22 mouse cellular contexts compared by ENCODE assay signal in the genomic region with DNA sequence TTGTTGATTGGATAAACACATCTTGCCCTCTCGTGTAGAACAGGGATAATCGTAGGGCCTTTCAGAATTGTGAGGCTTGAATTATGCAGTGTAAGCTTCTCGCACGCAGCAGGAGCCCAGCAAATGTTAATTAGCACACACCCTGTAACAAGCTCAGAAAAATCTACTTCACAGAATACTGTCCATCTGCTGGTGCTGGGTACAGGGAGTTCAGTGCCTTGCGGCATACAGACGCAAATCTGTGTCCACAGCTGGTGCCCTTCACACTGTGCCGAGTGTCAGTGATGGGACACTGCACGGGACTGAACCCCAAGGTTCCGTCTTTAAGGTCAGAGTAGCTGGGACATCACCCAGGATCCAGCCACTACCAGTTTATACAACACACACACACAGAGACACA. TPM values are rescaled to one million over a fixed set of nuclear protein-coding genes. Genes with fewer than 3 reads are reported as not detected.
DNase-seq lines count a peak whose midpoint lies in the region; ATAC-seq lines count a peak whose summit lies in the region.
"Had no signal": no experiment of that assay in that cellular context is flagged by ENCODE, and none has a peak within 500 bp of the region (broad histone marks: within the 10 kb centered on the region; RNA-seq: fewer than 3 reads in every experiment).

No protein-coding gene starts in this region.

- peak; percentile 21 to 36 for DNase-seq in frontal cortex, postnatal 36 days (ENCODE audit: low spot score in 2 of 2)
- DNase-seq in frontal cortex, postnatal 10 days (ENCODE audit: low spot score in 2 of 2), result no peak
- peak; percentile 66 for DNase-seq in brain, adult 2 months (ENCODE audit: low read depth, low spot score)
- peak; percentile 80 for DNase-seq in forebrain, embryonic 14.5 days (ENCODE audit: low spot score)
- DNase-seq in layer of hippocampus, postnatal 10 days (ENCODE audit: low spot score in 2 of 2), result peak; percentile 38 to 40
- no peak for DNase-seq in thymus, postnatal 36 days
- no peak for DNase-seq in kidney, postnatal 25 days
- DNase-seq: adrenal gland, adult 8-10 months; cerebellum, adult 11 months; gastrocnemius, postnatal 25 days; kidney, adult 8-10 months; kidney, postnatal 14 days; lung, adult 18-20 months; lung, postnatal 14 days; right cerebral cortex, postnatal 4 days; thymus, postnatal 14 days had no signal

- no peaks in the 10 kb centered on the region for H3K36me3 ChIP-seq in forebrain, embryonic 14.5 days (ENCODE audit: control insufficient read depth, insufficient read depth, low read length)
- H3K36me3 ChIP-seq: embryonic facial prominence, embryonic 10.5 days had no signal

- WGBS in forebrain, embryonic 14.5 days, result 32% methylated on average over 9 of the region's 9 CpGs

- H3K9me3 ChIP-seq in forebrain, embryonic 14.5 days (replicated peaks; ENCODE audit: control insufficient read depth, low read length), result no peaks in the 10 kb centered on the region

- H3K27me3 ChIP-seq in forebrain, embryonic 14.5 days (replicated peaks; ENCODE audit: control insufficient read depth, insufficient read depth, low read length), result no peaks in the 10 kb centered on the region

- peak; percentile 93 for ATAC-seq in forebrain, embryonic 14.5 days
- ATAC-seq: CD4-positive, CD25-positive, alpha-beta regulatory T cell, adult 4 months; inflammation-experienced regulatory T-cells, adult 6 months; midbrain, embryonic 16.5 days; Patski had no signal

- H3K9ac ChIP-seq in forebrain, embryonic 14.5 days (ENCODE audit: low read length), result no peak overlapping the region

- no peak overlapping the region for H3K4me2 ChIP-seq in forebrain, embryonic 14.5 days (ENCODE audit: low read length)
- H3K4me2 ChIP-seq: liver, embryonic 11.5 days had no signal

- H3K27ac ChIP-seq in forebrain, embryonic 14.5 days (ENCODE audit: low read depth, low read length), result peak overlapping the region; percentile 80
- H3K27ac ChIP-seq: embryonic facial prominence, embryonic 10.5 days had no signal

- H3K4me3 ChIP-seq in forebrain, embryonic 14.5 days (ENCODE audit: low read depth, low read length), result no peak overlapping the region
- H3K4me3 ChIP-seq: embryonic facial prominence, embryonic 10.5 days had no signal

- peaks cover 8% of the 10 kb centered on the region; the same call in 1 of the 2 replicates for H3K4me1 ChIP-seq in forebrain, embryonic 14.5 days (ENCODE audit: control insufficient read depth, insufficient read depth, low read length)

RNA-seq across cellular contexts. Expression of gene Eif1b, which starts 47.4 kb away (rescaled TPM):
- polyA plus RNA-seq in forebrain, embryonic 14.5 days (2014; fragmentation: Nextera tagmentation; extraction: Ambion mirVana), result 454 and 479 TPM in 2 replicates
- total RNA-seq in layer of hippocampus, postnatal 10 days (2021), result 100 to 1,000 TPM; 158 to 211 TPM

Comparison
In these comparisons a context has a peak if more than half of its experiments do, and no peak if none do; other contexts are left out.
1. DNase-seq: peak in frontal cortex, postnatal 36 days (2 of 2), brain, adult 2 months (single experiment), forebrain, embryonic 14.5 days (single experiment) and layer of hippocampus, postnatal 10 days (2 of 2); none in frontal cortex, postnatal 10 days (0 of 2), thymus, postnatal 36 days (0 of 2) and kidney, postnatal 25 days (0 of 2).